Mouse (Mus musculus): Measurements from ENCODE around the gene C1ql2.
A peak's percentile ranks its signal among the peaks of the same experiment; 100 is the strongest.

The C1ql2 gene

DNA sequence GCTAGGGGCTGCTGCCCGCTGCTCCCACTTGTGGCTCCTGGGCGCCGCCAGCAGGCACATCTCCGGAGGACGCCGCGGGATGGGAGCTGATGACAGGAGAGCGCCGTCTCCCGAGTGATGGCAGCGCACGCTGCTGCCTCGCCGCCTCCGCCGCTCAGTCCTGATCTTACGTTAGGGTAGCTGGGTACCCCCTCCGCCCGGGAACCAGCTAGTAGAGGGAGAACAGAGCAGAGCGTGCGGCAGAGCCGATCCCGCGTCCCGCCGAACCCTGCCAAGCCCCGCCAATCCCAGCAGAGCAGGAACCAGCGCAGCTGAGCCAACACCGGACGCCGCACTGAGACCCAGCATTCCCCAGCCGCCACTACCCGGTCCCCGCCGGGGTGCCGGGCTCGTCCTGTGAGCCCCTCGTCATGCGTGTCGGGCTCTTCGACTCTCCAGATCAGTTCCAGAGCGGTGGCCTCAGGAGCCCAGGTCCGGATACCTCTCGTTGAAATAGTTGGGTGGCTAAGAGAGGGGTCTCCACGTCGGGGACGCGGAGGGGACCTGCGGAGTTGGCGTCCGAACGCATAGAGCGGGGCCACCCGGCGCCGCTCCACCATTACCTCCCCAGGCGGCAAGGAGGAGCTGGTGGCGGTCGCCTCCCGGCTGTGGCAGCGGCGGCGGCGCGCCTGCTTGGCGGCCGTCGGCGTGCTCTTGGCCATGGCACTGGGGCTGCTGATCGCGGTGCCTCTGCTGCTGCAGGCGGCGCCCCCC, at the start of gene C1ql2:
TSS of gene C1ql2 (plus strand) at position 164 of the 753 bp plus-strand sequence.
- no peak for DNase-seq

- DNase-seq: no peak
Measured at GRCm38 (mm10) chr1:120291709-120292108, 48.7 kb upstream of the C1ql2 start.

GRCm38 (mm10) chr1:120293803-120294202, 46.6 kb upstream of the C1ql2 start:
- DNase-seq: no peak

DNA sequence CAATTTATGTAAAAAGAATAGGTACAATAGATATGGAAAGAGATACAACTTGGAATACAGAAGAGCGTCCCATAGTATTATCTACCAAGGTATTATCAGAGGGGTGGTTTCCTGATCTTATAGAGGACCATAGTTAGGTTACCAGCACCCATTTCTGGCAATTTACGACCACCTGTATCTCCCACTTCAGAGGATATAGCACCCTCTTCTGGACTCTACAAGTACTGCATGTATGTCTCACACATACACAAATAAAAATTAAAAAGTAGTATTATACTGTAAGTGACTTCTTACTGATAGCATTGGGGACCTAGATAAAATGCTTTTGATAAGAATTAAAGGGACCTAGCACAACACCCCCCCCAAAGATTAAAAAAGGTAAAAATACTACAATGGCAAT, 43.4 kb upstream of the C1ql2 start:
- DNase-seq: no peak

DNA sequence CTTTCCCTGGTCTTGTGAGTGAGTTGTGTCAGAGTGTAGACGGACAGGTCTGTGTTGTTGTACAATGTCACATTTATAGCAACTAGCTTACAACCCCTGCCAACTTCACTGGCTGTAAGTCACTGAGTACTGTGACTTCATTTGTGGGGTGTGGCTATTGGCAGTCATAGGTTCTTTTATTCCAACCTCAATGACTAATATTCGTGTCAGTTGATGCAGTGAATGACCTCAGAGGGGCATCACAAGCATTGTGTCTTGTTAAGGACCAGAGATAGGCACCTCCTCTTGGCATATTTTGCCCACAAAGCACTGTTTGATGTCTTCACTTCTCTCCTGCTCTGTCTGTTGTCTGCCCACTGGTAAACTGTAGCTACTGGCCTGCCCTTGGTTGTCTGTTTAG, 34.6 kb upstream of the C1ql2 start:
- no peak for DNase-seq

- DNase-seq: no peak
Measured at GRCm38 (mm10) chr1:120321270-120322021, 18.9 kb upstream of the C1ql2 start.

DNA sequence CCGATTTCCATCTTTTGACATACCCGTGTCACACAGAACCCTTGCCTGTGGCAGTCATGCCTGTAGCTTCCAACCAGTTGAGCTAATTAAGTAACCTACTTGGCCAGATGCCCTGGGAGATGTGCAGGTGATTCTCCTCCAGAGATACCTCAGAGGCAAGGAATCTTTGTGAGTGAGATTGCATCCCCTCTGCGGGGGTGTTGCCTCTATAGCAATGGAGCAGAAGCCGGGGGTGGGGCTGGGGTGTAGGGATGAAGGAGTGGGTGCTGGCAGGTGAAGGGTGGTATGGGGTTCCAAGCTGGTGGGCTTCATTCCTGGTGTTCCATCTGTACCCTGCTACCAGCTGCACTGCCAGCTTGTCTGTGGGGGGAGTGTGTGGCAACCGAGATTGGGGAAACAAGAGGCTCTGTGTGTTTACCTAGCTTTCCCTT, 17.2 kb upstream of the C1ql2 start:
- DNase-seq: no peak

DNA sequence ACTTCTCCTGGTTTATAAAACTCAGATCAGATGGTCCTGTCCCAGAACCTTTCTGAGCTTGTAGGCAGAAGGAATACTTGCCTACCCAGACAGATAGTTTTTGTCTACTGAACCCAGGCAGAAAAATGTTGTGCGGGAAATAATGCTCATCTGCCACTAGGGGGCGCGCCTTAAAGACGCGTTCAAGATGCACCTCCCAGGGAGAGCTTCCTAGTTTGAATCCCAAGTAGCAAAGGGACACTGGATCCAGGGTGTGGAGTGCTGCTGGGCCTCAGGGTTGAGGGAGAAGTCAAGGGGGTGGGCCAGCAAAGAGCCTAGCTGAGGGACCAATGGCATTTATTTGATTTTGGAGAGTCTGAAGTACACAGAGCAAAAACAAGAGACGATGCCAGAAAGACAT, 12.7 kb upstream of the C1ql2 start:
- peak; percentile 7 for DNase-seq

DNA sequence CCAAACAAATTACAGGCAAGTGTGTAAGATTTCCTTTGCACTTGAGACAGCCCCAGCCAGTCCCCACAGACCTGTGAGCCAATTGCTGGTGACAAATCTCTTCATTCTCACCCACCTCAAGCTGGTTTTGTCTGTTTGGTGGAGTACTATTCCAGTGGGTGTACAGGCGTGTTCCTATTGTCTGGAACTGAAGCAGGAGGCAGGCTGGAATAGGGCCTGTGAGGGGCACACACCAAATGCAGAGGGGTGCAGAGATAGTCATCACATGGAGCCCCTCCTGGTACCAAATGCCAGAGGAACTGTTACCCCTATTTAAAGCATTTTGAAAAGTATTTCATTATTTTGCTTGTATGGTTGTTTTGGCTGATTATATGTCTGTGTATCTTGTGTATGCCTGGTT, 12.2 kb upstream of the C1ql2 start:
- no peak for DNase-seq

DNA sequence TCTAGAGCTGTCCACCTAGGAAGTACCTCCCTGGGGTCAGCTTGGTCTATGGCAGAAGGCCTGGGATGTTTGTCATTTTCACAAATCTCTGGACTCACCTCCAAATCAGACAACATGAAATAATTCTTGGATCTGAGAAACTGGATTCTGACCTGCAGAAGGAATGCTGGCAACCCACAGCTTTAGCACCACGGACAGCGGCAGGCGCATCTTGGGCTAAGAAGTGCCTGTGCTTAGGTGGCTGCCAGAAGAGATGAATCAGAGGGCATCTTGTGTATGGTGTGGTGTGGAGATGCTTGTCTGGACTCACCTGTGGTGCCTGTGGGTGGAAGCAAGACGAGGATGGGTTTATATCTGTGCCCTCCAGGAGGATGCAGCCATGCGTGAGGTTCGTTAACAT, 8.5 kb upstream of the C1ql2 start:
- no peak for DNase-seq

- DNase-seq: no peak
Measured at GRCm38 (mm10) chr1:120337970-120338369, 2.4 kb upstream of the C1ql2 start.

DNA sequence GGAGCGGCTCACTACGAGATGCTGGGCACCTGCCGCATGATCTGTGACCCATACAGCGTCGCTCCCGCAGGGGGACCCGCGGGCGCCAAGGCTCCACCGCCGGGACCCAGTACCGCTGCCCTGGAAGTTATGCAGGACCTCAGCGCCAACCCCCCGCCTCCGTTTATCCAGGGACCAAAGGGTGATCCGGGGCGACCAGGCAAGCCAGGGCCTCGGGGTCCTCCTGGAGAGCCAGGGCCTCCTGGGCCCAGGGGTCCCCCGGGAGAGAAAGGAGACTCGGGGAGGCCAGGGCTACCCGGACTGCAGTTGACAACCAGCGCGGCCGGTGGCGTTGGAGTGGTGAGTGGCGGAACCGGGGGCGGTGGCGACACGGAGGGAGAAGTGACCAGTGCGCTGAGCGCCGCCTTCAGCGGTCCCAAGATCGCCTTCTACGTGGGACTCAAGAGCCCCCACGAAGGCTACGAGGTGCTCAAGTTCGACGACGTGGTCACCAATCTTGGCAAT, 842 bp downstream of the C1ql2 start:
- no peak for DNase-seq

GRCm38 (mm10) chr1:120341811-120342370, 1.5 kb downstream of the C1ql2 start:
- no peak for DNase-seq

DNA sequence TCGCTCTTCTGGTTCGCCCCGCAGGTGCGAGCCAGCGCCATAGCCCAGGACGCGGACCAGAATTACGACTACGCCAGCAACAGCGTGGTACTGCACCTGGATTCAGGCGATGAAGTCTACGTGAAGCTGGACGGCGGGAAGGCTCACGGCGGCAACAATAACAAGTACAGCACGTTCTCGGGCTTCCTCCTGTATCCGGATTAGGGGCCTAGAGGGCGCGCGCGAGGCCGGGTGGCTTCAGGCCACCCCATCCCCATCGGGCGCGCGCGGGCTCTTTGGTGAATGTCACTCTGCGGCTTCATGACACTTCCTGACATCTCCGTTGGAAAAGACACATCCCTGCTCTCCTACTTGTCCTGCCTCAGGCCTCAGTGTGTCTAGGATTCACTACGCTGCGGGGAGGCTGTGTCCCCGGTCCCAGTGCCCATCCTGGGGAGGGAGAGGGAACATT, 2.0 kb downstream of the C1ql2 start:
- no peak for DNase-seq

- no peak for DNase-seq
Measured at GRCm38 (mm10) chr1:120345001-120345400, 4.6 kb downstream of the C1ql2 start.

- no peak for DNase-seq
Measured at GRCm38 (mm10) chr1:120354387-120354786, 14.0 kb downstream of the C1ql2 start.

GRCm38 (mm10) chr1:120357371-120358274, 17.2 kb downstream of the C1ql2 start:
- no peak for DNase-seq

GRCm38 (mm10) chr1:120363638-120364037, 23.3 kb downstream of the C1ql2 start:
- DNase-seq: no peak

DNA sequence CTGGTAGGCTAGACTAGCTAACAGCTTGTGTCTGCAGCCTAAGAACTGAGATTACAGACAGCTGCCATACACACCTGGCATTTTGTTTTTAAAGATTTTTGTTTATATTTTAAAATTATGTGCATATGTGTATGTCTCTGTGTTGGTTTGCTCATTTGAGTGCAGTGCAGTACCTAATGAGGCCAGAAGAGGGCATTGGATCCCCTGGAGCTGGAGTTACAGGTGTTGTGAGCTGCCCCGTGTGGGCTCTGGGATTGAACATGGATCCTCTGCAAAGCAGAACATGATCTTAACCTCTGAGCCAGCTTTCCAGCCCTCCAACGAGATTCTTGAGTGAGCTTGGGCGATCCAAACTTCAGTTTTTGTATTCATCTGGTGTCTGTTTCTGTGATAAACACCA, 27.8 kb downstream of the C1ql2 start:
- no peak for DNase-seq

- DNase-seq: no peak
Measured at GRCm38 (mm10) chr1:120374131-120374530, 33.7 kb downstream of the C1ql2 start.

DNA sequence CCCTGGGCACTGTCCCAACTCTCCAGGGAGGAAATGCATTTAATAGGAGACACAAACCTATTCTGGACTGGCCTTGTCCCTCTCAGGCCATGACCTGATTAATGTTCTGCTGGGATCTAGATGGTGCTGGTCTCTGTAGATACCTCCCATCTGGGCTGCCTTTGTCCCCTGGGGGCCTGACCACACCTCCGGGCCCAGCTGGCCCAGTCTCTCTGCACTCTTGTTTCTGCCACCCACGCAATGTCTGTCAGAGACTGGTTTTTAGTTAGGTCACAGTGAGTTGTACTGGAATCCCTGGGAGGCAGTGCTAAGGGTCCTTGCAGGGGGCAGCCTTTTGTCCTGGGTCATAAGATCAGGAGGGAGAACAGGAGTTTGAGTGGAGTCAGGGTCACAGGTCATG, 34.5 kb downstream of the C1ql2 start:
- DNase-seq: no peak

DNA sequence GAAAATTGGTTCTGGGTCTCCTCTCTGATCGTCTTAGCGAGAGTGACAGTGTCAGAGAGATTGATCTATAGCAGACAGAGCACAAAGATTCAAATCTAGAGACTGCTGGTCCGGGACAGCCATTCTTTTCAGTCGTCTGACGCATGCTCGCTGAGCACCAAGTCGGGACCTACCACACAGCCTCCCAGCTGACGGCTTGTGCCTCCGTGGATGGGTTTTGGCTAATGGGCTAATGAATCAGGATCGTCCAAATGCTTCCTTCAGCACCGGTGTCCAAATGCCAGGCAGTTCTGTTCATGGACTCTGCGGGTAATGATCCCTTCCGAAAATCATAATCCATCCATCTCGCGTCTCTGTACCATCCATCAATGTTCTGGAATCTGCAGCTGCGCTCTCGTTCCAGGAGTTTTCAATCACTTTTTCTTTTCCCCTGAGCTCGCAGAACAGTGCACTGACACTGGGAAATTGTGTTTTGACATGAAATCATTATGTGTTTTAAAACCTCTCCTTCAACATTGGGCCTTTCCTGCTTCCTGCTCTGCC, 44.7 kb downstream of the C1ql2 start:
- no peak for DNase-seq

All from cerebellum, adult 11 months (tissue).